Mouse (Mus musculus) adrenal gland, postnatal 36 days (tissue): ENCODE results near the gene Ano6. TPM values are rescaled to one million over a fixed set of nuclear protein-coding genes. Genes with fewer than 3 reads are reported as not detected.

Experiments
- DNase-seq, 2 experiments: peaks; one replicate each; pipeline ENCODE4 v3.0.0; 2021; ENCODE audit warnings: mixed read lengths in 1 of 2
- total RNA-seq, 2 experiments: library from RNA; stranded (reverse); gene quantifications; 2 replicates each; pipeline ENCODE4 v1.2.3; 2021

The Ano6 gene
- total RNA-seq, 2 experiments from 2014 or later: 68.0 to 73.7 TPM

DNA sequence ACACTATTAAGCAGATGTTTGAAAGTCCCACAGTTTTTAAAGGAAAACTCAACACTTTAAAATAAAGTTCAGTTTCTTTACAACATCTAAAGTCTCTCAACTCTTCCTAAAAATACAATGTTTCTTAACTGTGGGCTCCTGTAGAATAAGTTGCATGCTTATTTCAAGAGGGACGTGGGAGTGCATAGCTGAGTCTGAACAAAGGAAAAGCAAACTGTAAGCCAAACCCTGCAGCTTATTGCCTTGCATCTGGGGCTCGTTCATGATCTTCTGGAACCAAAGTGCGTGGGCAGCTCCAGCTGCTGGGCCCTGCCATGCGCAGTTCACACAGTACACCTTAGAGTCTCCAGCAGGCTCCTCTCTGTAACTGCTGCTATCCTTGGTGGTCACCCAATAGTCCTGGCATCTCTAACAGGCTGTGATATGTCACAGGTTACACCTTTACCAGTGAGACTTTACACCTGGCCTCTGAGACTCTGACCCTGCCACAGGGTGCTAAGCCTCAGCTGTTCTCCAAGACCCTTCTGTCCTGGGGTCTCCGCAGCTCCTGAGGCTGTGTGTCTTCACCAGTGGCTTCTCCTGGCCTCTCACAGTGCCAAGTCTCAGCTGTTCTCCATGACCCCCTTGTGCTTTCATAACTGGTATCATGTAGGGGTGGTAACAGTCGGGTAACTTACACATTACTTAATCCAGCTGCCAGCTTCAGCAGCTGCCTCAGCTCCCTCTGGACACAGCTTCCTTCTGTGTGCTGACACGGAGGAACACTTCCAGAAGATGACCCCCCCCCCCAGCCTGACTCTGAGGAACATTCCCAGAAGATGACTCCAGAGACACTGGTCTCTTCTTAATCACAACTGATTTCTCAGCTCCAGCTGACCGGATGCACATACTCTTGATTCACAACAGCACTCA, 66.3 kb downstream of the Ano6 start:
- DNase-seq: no peak

DNA sequence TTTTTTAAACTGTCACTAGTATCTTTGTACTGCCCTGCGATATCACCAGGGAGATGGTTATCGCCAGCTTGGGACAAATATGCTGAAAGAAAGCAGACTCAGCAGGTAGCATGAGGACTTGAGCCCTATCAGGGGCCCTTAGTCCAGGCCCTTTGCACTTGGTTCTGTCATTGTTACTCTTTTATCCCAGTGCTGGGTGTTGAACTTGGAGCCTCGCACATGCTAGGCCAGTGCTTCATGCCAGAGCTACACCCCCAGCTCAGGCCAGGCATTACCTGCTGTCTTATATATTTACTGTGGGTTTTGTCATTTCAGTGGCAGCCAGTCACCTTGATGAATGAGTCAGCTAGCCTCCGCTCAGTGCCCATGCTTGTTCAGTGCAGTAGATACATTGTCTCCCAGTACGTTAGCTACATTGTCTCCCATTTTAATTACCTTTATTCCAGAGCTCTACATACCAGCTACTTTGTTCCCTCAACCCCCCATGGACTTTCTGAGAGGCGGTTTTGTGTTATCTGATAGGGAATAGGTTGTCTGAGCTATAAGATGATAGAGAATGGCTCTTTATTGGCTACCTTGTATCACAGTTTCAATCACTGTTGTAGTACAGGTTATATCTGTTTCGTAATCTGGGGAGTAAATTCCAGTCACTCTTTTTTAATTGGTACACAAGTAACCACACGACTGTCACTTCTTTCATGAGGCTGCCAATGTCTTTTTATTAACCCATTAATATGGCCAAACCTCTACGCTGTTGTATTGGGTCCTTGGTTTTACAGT, 68.4 kb downstream of the Ano6 start:
- DNase-seq: no peak

DNA sequence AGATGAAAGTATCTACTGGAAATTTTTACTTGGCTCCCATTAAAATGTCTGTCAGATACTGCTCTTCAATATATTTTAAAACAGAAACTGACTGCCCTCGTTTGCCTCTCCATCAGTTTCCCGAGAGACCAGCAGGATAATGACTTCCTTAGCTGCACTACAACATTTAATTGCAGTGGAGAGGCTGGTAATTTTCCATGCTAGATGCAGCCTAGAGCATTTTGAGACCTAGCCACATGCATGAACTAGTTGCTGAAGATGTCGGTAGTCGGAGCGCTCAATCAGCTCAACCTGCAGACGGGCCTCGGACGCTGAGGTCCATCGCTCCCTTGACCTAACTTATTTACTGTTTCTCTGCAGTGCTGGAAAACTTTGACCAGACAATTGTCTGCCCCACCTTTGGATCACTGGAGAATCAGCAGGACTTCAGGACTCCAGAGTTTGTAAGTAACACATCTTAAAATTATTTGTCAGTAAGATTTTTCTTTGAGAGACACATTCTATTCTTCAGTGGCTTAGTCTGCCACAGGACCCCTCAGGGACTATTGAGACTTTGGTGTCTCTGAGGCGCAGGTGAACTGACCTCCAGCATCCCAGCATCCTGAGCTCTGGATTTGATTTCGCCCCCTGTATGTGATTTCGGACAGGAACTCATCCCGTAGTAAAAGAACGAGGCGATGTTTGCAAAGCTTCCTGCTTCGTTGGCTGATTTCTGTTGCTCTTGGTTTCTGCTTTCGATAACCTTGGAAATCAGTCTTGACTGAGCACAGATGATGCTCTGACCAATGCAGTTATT, 73.4 kb downstream of the Ano6 start:
- DNase-seq: no peak

DNA sequence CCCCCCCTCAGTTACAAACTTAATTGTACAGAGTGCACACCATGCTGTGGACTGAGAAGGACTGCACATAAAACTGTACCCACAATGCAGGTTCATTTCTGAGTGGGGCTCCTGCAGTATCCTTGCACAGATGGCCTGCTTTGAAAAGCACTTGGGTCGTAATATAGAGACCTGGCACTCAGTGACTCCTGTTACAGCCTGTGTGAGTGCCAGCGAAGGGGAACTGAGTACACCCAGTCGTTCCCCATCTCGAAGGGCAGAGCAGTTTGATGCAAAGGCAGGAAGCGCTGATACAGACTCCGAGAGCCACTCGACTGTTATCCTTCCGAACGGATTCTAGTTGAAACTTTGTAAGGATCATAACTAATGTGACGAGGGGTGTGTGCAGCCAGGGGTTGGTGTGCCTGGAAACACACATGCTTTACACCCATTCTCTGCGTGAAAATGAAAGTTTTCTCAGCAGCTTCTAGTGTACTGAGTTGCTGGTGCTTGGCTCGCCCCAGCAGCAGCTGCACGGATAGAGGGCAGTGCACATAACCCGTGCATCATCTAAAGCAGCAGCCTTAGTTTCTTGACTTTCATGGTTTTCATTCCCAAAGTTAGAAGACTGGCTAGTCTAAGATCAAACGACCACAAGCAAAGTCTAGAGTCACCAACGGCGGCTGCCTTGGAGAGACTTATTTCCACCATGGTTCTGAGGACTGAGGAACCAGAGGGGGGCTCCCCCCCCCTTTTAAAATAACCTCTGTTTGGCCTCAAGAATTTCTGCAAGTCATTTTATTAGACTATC, 74.9 kb downstream of the Ano6 start:
- DNase-seq: no peak

DNA sequence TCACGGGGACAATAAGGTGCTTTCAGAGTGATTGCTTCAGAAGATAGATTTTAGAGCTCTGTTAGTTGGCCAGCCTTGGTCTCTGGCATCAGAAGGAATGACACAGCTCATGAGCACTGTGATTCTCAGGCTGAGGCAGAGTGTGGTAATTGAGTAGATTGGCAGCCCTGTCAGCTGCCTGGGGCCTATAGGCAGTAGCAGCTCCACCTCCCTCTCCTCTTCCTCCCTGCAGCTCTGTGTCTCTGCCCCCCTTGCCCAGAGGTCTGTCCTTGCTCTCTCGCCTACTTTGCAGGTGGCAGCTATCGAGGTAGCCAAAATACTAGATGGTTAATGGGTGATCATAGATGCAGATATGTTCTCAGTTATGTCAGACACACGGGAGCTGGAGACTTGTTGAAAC, 77.5 kb downstream of the Ano6 start:
- DNase-seq: no peak

DNA sequence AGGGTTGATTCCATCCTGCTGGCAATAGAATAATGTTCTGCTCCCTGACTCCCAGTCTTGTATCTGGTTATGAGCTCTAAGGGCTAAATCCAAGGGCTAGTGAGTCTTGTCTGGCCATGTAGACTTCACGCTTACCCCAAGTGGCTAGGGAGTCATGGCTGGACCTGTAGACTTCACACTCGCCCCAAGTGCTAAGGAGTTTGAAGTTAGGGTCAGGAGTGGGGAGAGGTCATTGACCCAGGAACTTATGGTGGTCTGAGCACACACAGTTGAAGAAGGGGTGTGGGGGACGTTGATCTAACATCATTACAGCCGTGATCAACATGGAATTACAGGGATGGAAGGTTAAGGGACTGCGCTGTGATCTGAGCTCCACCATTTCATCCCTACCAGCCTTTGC, 79.0 kb downstream of the Ano6 start:
- no peak for DNase-seq

DNA sequence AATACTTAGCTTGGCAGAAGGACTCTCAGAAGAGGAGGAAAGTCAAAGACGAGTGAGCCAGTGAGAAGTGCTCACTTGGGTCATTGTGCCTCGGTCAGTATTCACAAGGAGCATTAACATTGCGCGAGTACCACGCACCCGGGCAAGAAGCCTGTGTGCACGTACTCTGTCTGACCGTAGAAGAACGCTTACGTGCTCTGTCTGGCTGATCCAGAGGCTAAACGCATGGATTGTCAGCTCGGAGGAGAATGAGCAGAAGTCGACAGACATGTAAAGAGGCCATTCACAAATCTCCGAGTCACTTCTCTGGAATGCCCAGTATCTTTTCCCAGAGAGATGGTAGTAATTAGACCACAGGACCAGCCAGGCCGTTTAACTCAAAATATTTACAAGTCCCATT, 81.0 kb downstream of the Ano6 start:
- DNase-seq: no peak

DNA sequence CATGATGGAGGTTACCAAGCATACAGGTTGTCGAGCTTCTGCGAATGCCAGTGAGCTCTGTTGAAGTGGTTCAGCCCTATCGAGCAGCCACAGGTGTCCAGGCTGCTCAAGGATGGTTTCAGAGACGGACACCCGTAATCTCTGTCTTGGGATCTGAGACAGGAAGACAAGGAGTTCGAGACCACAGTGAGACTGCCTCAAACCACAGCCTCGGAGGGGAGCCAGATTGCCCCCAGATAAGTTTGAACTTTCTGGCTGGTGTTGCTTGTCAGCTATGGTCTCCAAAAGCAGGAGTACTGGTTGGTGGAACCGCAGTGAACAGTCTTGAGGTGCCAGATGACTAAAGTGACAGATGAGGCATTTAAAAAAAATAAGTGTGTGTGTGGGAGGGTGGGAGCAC, 81.8 kb downstream of the Ano6 start:
- DNase-seq: no peak

DNA sequence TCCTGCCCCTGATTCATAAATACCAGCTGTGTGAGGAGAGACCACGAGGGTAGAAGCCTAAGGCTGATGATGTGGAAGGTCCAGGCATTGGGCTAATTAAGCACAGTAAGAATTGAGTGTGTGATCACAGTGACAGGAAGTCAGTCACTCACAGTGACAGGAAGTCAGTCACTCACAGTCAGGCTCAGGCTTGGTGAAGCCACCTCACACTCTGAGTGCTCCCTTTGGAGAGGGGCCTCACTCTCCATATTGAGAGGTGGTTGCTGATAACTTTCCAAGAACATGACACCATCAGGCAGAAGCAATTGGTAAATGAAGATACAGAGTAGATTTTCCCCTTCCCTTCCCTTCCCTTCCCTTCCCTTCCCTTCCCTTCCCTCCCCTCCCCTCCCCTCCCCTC, 82.6 kb downstream of the Ano6 start:
- no peak for DNase-seq

DNA sequence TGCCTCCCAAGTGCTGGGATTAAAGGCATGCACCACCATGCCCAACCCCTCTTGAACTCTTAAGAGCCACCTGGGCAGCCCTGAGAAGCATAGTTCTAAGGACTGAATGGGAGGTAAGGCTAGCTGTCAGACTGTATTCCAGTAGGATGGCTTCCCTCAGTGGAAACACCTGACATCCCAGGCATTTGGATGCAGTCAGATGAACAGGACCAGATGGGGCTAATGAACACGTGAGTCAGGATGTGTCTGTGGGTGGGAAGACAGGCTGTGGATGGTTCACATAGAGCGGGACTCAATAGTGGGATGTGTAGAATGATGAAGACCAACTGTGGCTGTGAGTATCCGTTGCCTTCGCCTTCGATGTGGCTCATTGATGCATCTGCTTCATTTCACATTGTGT, 83.6 kb downstream of the Ano6 start:
- no peak for DNase-seq

DNA sequence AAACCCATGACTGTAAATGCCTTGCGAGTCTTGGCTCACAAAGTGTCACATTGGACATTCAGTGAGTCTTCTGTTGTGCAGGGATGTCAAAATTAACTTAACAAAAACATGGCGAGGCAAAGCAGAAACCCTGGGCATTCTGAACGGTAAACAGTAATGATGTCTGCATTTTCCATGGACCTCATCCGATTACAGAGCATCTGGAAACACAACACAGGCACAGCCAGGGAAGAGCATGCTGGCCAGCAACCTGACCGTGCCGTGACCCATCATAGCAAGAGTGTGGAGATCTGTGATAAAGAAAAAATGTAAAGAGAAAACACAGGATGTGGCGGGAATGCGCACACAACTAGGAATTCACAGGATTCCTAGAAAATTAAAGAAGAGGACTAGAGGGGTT, 84.1 kb downstream of the Ano6 start:
- DNase-seq: no peak

DNA sequence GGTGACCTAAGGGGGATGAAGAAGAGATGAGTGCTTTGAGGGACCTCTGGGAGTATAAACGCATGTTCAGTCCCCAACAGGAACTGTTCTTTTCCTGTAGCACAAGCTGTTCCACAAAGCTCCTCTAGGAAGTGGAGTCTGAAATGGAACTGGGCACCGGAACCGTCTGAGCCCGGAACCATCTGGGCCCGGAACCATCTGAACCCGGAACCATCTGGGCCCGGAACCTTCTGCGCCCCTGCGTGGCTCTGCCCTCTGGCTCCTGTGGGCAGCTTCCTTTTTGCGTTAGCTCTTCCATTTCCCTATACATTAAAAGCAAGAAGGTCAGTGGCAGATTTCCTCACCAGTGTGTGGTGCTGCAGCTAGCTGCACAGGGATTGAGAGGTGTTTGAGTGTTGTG, 85.3 kb downstream of the Ano6 start:
- DNase-seq: no peak

DNA sequence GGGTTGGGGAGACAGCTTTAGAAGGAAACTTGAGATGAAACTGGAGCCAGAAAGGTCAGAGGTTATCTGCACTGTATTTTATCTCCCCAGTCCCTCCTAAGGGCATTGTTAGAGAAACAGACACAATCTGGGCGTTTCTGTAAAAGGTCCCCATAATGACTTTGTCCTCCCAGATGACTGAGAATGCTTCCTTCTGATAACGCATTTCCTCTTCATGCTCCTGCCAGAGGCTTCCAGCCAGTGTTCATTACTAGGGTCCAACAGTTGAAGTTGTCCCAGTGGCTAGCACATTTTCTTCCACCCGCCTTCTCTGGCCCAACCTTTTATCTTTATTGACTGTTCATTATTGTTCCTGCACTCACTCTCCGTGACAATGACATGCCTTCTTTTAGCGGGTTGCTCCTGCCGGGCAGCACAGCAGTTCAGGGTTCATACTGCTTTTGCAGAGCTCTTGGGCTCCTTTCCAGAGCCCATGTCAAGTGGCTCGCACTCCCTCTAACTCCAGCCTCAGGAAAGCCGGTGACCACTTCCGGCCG, 90.0 kb downstream of the Ano6 start:
- peak; percentile 16 to 33 for DNase-seq

DNA sequence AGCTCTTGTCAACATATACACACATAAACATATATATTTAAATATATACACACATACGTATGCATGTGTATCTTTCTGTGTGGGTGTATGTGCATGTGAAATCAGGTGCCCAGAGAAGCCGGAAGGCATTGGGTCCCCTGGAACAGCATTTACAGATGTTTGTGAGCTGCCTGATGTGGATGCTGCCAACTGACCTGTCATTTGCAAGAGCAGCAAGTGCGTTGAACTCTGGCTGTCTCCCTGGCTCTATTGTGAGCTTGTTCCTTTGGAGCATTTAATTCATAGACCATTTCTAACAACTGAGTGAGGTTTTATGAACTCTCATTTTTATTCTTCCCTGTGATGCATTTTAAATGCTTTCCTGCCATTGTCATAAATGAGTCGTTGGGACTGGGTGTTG, 91.8 kb downstream of the Ano6 start:
- DNase-seq: no peak

DNA sequence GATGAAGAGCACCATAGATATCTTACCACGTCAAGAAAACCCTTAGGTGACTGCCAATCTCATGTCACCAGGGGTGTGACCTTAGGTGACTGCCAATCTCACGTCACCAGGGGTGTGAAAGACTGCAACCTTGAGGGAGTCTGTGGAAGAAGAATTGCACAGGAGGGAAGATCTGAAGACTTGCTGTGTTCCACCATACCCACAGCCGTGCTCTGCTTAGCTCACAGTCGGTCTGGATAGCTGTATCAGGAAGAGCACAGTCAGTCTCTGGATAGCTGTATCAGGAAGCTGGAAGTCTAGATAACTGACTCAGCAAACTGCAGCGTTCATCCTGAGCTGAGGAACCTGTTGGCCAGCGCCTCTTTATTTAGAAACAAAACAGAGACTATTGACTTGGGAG, 92.9 kb downstream of the Ano6 start:
- DNase-seq: no peak

DNA sequence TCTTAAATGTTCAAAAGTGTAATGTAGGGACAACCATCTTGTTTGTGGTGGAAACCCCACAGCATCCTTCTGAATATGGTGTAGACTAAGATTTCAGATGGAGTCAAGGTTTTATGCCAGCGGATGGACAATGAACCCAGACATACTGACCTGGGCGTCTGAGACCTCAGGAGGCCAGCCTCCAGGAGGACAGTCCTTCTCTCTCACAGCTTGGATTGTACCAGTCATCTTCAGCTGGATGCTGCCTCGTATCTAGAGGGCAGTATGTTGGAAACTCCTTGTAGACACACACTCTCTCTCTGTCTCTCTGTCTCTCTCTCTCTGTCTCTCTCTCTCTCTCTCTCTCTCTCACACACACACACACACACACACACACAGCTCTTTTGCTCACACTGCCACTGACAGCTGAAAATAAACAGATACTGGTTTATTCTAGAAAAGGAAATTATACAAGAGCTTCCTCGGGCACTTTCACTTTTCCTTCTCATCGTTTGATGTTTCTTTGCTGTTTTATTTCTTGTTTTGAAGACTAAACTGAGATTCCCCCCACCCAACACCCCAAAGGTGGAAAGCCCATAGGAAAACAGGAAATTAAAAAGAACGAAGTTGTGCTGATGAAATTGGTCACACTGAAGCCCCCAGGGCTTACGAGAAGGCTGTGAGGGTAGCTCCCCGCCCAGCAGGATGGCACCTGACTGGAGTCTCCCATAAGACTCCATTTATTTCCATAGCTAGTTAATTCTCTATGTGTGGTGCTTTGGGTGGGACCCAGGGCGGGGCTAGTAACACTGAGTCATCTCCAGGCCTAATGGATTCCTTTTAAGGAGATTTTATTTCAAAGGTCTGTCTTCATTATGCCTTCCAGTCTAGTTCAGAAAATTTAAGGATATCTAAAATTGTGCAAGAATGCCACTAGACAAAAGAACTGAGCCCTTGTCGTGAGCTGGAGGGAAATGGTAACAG, 94.3 kb downstream of the Ano6 start:
- no peak for DNase-seq

DNA sequence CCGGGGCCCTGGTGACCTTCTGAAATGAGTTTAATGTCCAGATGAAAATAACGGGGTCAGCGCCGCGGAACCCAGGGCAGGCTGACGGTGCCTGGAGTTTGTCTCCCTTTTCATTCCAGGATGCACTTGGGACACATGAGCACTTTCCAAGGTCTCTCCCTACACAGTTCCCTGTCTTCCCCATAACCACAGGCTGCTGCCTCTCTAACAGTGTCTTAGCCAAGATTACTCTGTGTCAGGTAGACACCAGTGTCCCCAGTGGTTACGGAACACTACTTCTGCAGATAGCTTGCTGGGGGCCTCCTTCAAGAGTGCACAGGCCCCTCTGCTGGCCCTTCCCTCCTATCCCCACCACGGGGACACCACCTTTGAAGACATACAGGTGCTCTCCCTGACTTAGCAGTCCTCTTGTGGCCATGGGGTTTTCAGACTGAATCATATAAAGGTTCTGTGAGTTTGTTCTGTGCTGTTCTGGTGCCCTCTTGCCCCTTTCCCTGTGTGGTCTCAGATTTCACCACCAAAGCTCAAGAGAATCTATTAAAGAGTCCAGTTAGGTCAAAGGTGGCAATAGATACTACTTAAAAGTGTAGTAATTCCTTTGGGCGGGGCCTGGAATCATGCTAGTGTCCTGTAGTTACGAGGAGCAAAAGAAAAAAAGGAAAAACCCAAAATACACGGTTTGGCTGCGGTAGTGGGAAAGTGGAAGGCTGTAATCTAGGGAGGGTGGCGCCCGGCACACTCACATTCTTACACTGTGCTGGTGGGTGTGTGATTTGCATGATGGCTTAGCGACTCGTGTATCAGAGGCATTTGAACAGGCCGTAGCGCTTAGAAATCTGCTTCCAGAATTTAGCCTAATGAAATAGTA, 95.5 kb downstream of the Ano6 start:
- no peak for DNase-seq

DNA sequence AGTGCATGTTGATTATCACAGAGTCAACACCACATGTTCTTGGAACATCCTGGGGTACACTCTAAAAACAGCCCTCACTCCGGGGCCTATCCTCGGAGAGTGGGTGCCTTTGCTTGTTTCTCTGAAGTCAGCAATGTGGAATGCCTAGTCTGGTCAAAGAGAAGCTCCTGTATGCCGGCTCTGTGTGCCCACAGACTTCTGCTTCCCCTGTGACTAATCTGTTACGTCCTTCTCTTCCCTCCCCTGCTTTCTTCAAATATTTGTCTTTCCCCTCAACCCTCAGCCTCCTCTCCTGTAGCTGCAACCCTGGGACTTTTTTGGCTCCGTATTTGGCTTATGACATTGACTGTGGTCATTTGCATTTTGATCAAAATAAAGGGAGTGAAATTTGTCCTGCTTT, 96.7 kb downstream of the Ano6 start:
- DNase-seq: peak; percentile 13 to 22

DNA sequence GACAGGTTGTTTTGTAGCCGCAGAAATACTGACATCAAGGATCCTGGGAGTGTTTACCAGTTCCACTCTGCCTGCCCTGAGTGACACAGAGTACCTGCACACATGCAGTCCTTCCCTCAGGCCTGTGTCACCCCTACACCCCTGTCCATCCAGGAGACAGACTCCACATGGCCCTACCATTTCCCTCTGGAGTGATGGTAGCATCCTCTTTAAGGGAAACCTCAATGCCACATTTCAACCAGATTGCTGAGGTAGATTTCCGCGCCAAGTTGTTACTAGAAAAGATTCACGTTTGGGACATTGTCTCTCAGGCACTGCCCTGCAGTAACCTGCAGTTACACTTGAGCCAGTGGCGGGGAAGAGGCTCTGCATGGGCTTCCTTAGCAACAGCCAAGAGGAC, 97.9 kb downstream of the Ano6 start:
- no peak for DNase-seq
